8 mouse cellular contexts compared by ENCODE assay signal in the genomic region with DNA sequence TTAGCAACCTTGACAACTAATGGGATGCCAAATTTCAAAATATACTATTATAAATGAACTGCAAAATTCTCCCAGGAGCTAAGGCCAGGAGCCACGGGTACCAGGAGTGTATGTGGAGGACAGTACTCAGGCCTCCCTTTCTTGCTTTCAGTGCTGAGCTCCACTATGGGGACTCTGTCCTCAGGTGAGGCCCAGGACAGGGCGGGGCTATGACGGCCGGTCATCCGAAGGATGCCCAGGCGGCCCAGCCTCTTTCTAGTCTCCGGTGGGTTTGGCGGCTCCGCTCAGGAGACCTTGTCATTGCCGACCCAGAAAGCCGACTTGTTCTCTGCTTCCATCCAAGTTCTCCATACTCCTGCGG. TPM values are rescaled to one million over a fixed set of nuclear protein-coding genes. Genes with fewer than 3 reads are reported as not detected.
DNase-seq lines count a peak whose midpoint lies in the region; ATAC-seq and TF ChIP-seq lines count a peak whose summit lies in the region.

No protein-coding gene starts in this region.

- H3K36me3 ChIP-seq in lung, postnatal 0 days (ENCODE audit: insufficient read depth, low read length): no peaks in the 10 kb centered on the region
- H3K36me3 ChIP-seq in forebrain, embryonic 10.5 days (replicated peaks): no peaks in the 10 kb centered on the region
- H3K36me3 ChIP-seq in liver, embryonic 11.5 days (ENCODE audit: control insufficient read depth, insufficient read depth, low read length): no peaks in the 10 kb centered on the region
- no peaks in the 10 kb centered on the region for H3K36me3 ChIP-seq in stomach, embryonic 15.5 days

- intact Hi-C loops in left cerebral cortex, postnatal 25 days (cut with DNase I): loop anchor here (10.0 kb wide), 1 partner anchor 263 kb away; a partner anchor contains a TSS

- TF ChIP-seq EP300 in lung, postnatal 0 days (IDR thresholded peaks at IDR 0.05): no peak

- H3K27me3 ChIP-seq in lung, postnatal 0 days (replicated peaks; ENCODE audit: insufficient read depth, low read length): no peaks in the 10 kb centered on the region
- peaks cover 80% of the 10 kb centered on the region for H3K27me3 ChIP-seq in forebrain, embryonic 10.5 days (ENCODE audit: poor library complexity, severe bottlenecking)
- H3K27me3 ChIP-seq in liver, embryonic 11.5 days (replicated peaks; ENCODE audit: control insufficient read depth, insufficient read depth, low read length): peaks cover 4% of the 10 kb centered on the region; the same call in 1 of the 2 replicates
- no peaks in the 10 kb centered on the region for H3K27me3 ChIP-seq in stomach, embryonic 15.5 days (replicated peaks)

- H3K9ac ChIP-seq in lung, postnatal 0 days (replicated peaks; ENCODE audit: low read depth): no peak overlapping the region
- H3K9ac ChIP-seq in liver, embryonic 11.5 days (ENCODE audit: low read depth, low read length): 0 out of 2 replicates have a peak overlapping the region, but pooled peaks have one; percentile 70
- H3K9ac ChIP-seq in stomach, embryonic 15.5 days: peak overlapping the region; percentile 25; the same call in 1 of the 2 replicates

- TF ChIP-seq CTCF in lung, postnatal 0 days (IDR thresholded peaks at IDR 0.05): no peak

- H3K4me3 ChIP-seq in lung, postnatal 0 days (ENCODE audit: low read depth, low read length): peak overlapping the region; percentile 45
- peak overlapping the region; percentile 63 for H3K4me3 ChIP-seq in forebrain, embryonic 10.5 days
- peak overlapping the region; percentile 55 for H3K4me3 ChIP-seq in liver, embryonic 11.5 days (ENCODE audit: low read depth, low read length)
- peak overlapping the region; percentile 59 for H3K4me3 ChIP-seq in stomach, embryonic 15.5 days (replicated peaks)

- peak; percentile 55 for ATAC-seq in lung, postnatal 0 days
- ATAC-seq in liver, embryonic 11.5 days (replicated peaks; ENCODE audit: low FRiP score): peak; percentile 64
- ATAC-seq in stomach, embryonic 15.5 days (ENCODE audit: insufficient read depth, low FRiP score, low read depth): peak; percentile 76

- peak overlapping the region; percentile 82 for H3K27ac ChIP-seq in lung, postnatal 0 days (ENCODE audit: low read length)
- H3K27ac ChIP-seq in forebrain, embryonic 10.5 days: peak overlapping the region; percentile 92
- no peak overlapping the region for H3K27ac ChIP-seq in liver, embryonic 11.5 days (ENCODE audit: low read depth, low read length)
- H3K27ac ChIP-seq in stomach, embryonic 15.5 days: no peak overlapping the region

- H3K9me3 ChIP-seq in lung, postnatal 0 days (ENCODE audit: low read length): no peaks in the 10 kb centered on the region
- H3K9me3 ChIP-seq in forebrain, embryonic 10.5 days: no peaks in the 10 kb centered on the region
- H3K9me3 ChIP-seq in liver, embryonic 11.5 days (ENCODE audit: control insufficient read depth, low read length): no peaks in the 10 kb centered on the region
- no peaks in the 10 kb centered on the region for H3K9me3 ChIP-seq in stomach, embryonic 15.5 days

- WGBS in lung, postnatal 0 days: 3% methylated on average over 5 of the region's 12 CpGs
- WGBS in forebrain, embryonic 10.5 days: 25% methylated on average over 12 of the region's 12 CpGs
- 28% methylated on average over 12 of the region's 12 CpGs for WGBS in liver, embryonic 11.5 days
- 18% methylated on average over 12 of the region's 12 CpGs for WGBS in stomach, embryonic 15.5 days

- H3K4me2 ChIP-seq in lung, postnatal 0 days (replicated peaks; ENCODE audit: low read depth, low read length): peak overlapping the region; percentile 58
- H3K4me2 ChIP-seq in liver, embryonic 11.5 days: peak overlapping the region; percentile 48
- H3K4me2 ChIP-seq in stomach, embryonic 15.5 days: peak overlapping the region; percentile 54

- DNase-seq in lung, postnatal 0 days (ENCODE audit: low spot score): no peak
- no peak for DNase-seq in lung, postnatal 25 days (ENCODE audit: low spot score)
- DNase-seq in forebrain, embryonic 10.5 days (ENCODE audit: extremely low spot score, low spot score): no peak
- no peak for DNase-seq in liver, embryonic 11.5 days (ENCODE audit: low spot score)
- no peak for DNase-seq in left cerebral cortex, postnatal 25 days (ENCODE audit: low spot score in 2 of 2)
- DNase-seq in ovary, postnatal 10 days (ENCODE audit: low spot score): no peak
- DNase-seq in adrenal gland, postnatal 36 days: no peak

- no peaks in the 10 kb centered on the region for H3K4me1 ChIP-seq in lung, postnatal 0 days (ENCODE audit: insufficient read depth, low read depth, low read length)
- H3K4me1 ChIP-seq in forebrain, embryonic 10.5 days: peaks cover 9% of the 10 kb centered on the region
- no peaks in the 10 kb centered on the region for H3K4me1 ChIP-seq in liver, embryonic 11.5 days (replicated peaks; ENCODE audit: control insufficient read depth, insufficient read depth, low read length)
- 0 out of 2 replicates have a peak, but pooled peaks cover 3% of the 10 kb centered on the region for H3K4me1 ChIP-seq in stomach, embryonic 15.5 days

RNA-seq across cellular contexts. Expression of a gene that starts 0.3 kb away (rescaled TPM):
- 9.9 and 11.8 TPM in 2 replicates for polyA plus RNA-seq in lung, postnatal 0 days (2015; fragmentation: Nextera tagmentation; extraction: Ambion mirVana)
- 15.9 and 16.9 TPM in 2 replicates for polyA plus RNA-seq in forebrain, embryonic 10.5 days (2016; fragmentation: Nextera tagmentation; extraction: Ambion mirVana)
- polyA plus RNA-seq in liver, embryonic 11.5 days (2014; fragmentation: Nextera tagmentation; extraction: Ambion mirVana): 20.0 and 21.9 TPM in 2 replicates
- polyA plus RNA-seq in stomach, embryonic 15.5 days (2015; fragmentation: Nextera tagmentation; extraction: Ambion mirVana): 13.3 and 14.1 TPM in 2 replicates
- total RNA-seq in left cerebral cortex, postnatal 25 days (2021): 10 to 100 TPM; 26.8 to 33.5 TPM
- total RNA-seq in adrenal gland, postnatal 36 days (2021): 10 to 100 TPM; 25.2 to 28.0 TPM

Comparison
In these comparisons a context has a peak if more than half of its experiments do, and no peak if none do; other contexts are left out.
1. H3K27ac ChIP-seq: peak in lung, postnatal 0 days (single experiment) and forebrain, embryonic 10.5 days (single experiment); none in liver, embryonic 11.5 days (single experiment) and stomach, embryonic 15.5 days (single experiment).
2. Peak in every context shown above with its lines, with median percentiles within 50 percentile points of each other: ATAC-seq, H3K4me2 ChIP-seq and H3K4me3 ChIP-seq.